Mouse (Mus musculus) heart, postnatal 0 days (tissue): ENCODE measurements at regions not wholly inside any gene's neighbourhood (a gene's known extent, or its start where the extent isn't known, plus 50 kb on each side); places are given as distances from the start of the nearest gene placed in this dataset.

ENCODE experiments used
- CTCF ChIP-seq: IDR thresholded peaks from 2 replicates; pipeline ENCODE4 v1.5.1; 2016; ENCODE audit warnings: antibody characterized with exemption, control low read depth, low read depth
- EP300 ChIP-seq: IDR thresholded peaks from 2 replicates; pipeline ENCODE4 v1.6.1; 2016; ENCODE audit warnings: antibody characterized with exemption, low read depth

DNA sequence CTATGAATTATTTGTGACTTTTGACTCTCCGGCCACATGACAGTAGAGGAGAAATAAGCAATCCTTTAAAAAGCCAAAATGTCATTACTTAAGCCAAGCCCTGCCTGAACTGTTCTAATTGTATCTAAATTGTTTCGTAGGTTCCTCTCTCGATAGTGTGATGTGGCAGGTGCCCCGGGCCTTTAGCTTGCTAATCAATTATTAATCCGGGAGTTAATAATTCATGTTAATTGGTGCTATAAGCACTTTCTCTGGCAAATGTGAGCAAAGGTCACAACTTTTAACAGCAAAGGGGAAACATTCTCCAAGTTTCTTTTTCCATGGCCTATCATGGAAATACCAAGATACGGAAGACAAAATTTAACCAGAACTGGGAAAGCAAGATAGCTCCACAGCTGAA is 235.9 kb downstream of the Setd4 start:
- TF ChIP-seq CTCF (no peak), EP300 (no peak)
